Mouse (Mus musculus): ENCODE measurements around the gene Iqce.
A peak's percentile ranks its signal among the peaks of the same experiment; 100 is the strongest.

The Iqce gene

GRCm38 (mm10) chr5:140661875-140662643 is 40.1 kb downstream of the Iqce start:
- no peak for DNase-seq (ENCODE audit: low spot score)

- DNase-seq (ENCODE audit: low spot score): no peak
Measured at GRCm38 (mm10) chr5:140661427-140661826, 40.8 kb downstream of the Iqce start.

- no peak for DNase-seq (ENCODE audit: low spot score)
Measured at GRCm38 (mm10) chr5:140660398-140660797, 41.8 kb downstream of the Iqce start.

DNA sequence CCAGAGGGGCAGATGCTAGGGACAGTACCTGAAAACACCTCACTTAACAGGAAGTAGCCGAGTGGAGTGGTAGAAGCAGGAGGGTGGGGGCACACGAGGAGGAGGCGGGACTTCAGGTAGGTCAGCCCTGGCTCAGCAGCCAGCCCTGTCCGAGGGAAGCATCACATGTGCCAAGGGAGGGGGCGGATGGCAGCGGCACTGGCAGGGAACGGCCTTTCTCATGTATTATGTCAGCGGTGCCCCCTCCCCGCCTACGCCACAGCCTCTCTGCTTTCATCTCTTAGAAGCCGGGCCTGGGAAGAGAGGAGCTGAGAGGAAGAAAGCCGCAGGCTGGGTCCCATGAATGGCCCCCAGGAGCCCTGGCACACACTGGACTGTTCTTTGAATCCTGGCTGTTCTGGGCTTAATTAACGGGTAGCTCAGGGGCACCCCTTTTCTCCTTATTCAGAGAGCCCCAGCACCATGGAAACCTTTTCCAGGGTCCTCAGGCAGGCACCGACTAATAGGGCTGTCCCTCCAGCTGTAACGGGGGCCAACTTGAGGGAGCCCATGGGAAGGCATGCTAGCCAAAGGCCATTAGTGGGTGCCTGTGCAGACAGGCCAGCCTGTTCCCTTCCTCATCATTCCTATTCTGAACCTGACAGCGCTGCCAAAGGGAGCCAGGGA is 42.4 kb downstream of the Iqce start:
- DNase-seq (ENCODE audit: low spot score): peak; percentile 14

DNA sequence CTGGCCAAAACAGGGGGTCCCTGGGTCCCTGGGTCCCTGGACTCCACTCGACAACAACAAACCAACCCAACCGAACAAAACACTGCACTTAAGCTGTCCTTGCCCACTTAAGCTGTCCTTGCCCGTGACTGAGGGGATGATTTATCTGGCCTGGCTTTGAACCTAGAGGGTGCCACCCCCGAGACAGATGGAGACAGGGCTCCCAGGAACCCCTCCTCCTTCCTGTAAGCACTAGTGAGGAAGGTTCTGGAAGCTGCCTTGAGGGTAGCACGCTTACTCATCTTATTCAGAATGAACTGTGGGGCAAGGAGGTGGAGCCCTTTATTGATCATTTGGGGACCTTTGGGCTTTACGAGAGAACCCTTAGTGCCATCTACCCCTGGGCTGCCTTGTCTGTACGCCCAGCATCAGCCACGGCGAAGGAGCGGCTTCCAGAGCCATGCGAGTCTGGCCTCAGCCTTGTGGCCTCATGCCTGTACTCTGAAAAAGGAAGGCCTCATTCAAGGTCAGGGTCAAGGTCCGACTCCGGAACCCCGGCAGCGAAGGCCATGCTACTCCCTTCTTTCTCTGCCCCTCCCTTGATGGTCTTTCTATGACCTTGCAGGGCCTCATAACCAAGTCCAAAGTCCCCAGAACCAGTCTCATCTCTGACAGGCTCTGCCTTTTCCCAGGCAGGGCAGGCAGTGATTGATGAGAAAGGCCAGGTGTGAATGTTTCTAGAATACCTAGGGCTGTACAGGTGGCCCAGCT is 47.9 kb downstream of the Iqce start:
- DNase-seq (ENCODE audit: low spot score): no peak

GRCm38 (mm10) chr5:140652587-140652986 is 49.6 kb downstream of the Iqce start:
- DNase-seq (ENCODE audit: low spot score): no peak

GRCm38 (mm10) chr5:140651231-140651630 is 50.9 kb downstream of the Iqce start:
- DNase-seq (ENCODE audit: low spot score): no peak

DNA sequence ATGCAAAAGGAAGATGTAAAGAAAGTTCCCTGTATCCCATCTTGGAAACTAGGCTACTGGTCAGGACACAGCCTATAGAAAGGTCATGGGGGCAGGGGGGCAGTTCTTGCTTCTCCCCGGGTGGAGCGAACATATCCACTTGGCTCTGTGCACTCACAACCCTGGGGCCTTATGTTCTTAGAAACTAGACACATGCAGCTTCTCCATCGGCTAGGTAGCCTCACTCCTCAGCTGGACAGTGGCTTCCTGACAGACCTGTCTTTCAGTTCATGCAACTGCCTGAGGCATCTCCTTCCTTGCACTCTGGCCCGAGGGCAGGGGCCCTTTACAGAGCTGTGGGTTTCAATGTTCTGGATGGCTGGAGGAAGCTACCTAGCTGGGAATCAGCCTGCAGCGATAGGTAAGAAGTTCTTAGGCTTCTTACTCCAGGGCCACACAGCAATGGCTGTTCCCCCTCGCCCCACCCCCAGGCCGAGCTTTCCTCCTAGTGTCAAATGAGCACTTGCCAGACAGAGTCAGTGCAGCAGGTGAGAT is 52.2 kb downstream of the Iqce start:
- no peak for DNase-seq (ENCODE audit: low spot score)

GRCm38 (mm10) chr5:140649101-140649667 is 53.0 kb downstream of the Iqce start:
- DNase-seq (ENCODE audit: low spot score): peak; percentile 94

DNA sequence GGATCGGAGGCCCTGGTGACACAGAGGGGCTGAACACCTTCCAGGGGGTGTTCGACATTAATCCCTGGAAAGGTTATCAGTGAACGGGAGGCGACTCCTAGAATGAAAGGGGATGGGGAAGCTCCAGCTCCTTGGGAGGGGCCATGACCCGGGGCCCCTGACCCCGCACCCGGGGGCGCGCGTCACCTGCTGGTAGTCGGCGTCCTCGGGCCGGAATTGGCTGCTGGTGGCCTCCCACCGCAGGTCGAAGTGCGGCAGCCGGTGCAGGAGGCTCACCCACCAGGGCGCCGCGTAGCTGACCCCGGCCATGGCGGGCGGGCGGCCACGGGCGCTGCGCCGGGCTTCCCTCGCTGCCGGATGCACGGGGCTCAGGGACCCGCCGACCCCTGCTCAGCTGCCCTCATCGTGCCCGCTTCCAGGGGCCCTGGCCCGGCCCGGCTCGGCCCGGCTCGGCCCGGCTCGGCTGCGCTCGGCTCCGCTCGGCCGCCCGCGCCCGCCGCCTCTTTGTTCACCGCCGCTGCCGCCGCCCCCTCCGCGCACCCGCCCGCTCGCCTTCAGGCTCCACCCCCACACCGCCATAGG is 53.6 kb downstream of the Iqce start, which contains the start of gene Ttyh3:
Gene Ttyh3, minus strand, starts transcription at position 513 of the 582 bp plus-strand sequence.
- no peak for DNase-seq (ENCODE audit: low spot score)

GRCm38 (mm10) chr5:140647821-140648518 is 54.2 kb downstream of the Iqce start:
- peak; percentile 39 for DNase-seq (ENCODE audit: low spot score)

GRCm38 (mm10) chr5:140647031-140647760 is 55.0 kb downstream of the Iqce start:
- DNase-seq (ENCODE audit: low spot score): no peak

GRCm38 (mm10) chr5:140646171-140646570 is 56.0 kb downstream of the Iqce start:
- DNase-seq (ENCODE audit: low spot score): no peak

DNA sequence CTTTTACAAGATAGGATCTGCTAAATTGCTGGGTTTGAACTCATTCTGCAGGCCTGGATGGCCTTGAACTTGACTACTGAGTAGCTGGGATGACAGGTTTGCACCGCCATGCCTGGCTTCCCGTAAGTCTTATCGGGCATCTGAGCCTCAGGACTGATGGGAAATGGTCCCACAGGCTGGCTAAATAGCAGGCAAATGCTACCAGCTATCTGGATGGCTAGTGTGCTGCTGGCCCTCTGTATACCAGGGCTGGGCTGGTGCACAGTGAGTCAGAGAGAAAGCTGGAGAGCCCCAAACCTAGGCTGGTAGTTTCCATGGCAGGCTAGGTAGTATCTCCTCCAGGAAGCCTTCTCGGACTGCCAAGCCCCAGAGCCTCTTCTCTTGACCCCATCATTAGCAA is 56.7 kb downstream of the Iqce start:
- DNase-seq (ENCODE audit: low spot score): no peak

DNA sequence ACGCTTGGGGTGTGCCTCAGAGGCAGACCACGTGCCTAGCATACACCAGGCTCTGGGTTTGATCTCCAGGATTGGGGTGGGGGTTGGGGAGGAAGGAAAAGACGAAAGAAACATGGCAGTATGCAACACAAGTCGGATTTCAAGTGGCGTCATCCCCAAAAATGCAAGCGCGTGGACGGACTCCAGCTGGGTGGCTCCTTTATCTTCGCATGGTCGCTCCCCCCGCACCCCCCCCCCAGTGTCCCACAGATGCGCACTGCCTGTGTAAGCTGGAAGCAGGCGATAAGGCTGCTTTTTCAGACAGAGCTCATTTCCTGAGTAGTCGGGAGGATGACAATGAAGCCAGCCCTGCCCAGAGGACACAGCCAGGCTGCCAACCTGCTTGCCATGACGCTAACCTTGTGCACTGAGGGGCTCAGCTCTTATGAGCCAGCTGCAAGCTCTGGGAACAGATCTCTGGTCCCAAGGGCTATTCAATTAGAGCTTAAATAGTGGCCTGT is 57.4 kb downstream of the Iqce start:
- no peak for DNase-seq (ENCODE audit: low spot score)

GRCm38 (mm10) chr5:140644263-140644662 is 57.9 kb downstream of the Iqce start:
- no peak for DNase-seq (ENCODE audit: low spot score)

GRCm38 (mm10) chr5:140642076-140642475 is 60.1 kb downstream of the Iqce start:
- DNase-seq (ENCODE audit: low spot score): no peak

- no peak for DNase-seq (ENCODE audit: low spot score)
Measured at GRCm38 (mm10) chr5:140641254-140641928, 60.8 kb downstream of the Iqce start.

GRCm38 (mm10) chr5:140640812-140641211 is 61.4 kb downstream of the Iqce start:
- DNase-seq (ENCODE audit: low spot score): no peak

DNA sequence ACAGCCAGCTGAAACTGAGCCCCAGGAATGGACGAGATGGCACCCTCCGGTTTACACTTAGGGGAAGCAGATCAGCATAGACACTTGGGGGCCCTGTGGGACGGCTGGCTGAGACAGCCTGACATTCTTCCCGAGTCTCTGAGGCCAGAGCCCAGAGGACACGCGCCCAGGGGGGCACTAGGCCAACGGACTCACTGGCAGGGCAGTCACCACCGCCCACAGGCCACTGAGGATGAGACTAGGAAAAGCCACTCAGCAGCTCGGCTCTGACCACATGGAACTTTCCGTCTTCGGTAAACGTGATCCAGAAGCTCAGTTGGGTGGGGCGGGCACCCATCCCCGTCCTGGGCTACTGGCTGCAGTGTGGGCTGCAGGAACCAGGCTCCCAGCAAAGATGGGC is 62.3 kb downstream of the Iqce start:
- DNase-seq (ENCODE audit: low spot score): no peak

All from T-cell, adult 2 months (primary cell).